Mouse (Mus musculus) CH12.LX (cell line): ENCODE data around the gene Esd. TPM values are rescaled to one million over a fixed set of nuclear protein-coding genes. Genes with fewer than 3 reads are reported as not detected.

Experiments
- DNase-seq: peaks from one replicate; pipeline ENCODE4 v3.0.0-alpha.2; 2013; ENCODE audit errors: extremely low read depth
- H3K27ac ChIP-seq: 2 replicates; pipeline ENCODE4 v1.5.1; 2012; ENCODE audit warnings: low read depth, mild to moderate bottlenecking, control low read depth, moderate library complexity; ENCODE audit not compliant: insufficient read depth
- H3K27me3 ChIP-seq: replicated peaks from 2 replicates; pipeline ENCODE3; 2012; ENCODE audit warnings: inconsistent platforms
- H3K36me3 ChIP-seq, 2 experiments: replicated peaks in 1 of 2; 2 replicates each; pipeline versions ENCODE3 to v1.6.1; 2012; ENCODE audit warnings: inconsistent platforms in 1 of 2, low read length in 1 of 2, mild to moderate bottlenecking in 1 of 2, mixed read lengths in 1 of 2, moderate library complexity in 1 of 2; ENCODE audit not compliant: control insufficient read depth in 1 of 2, insufficient read depth in 1 of 2
- H3K4me1 ChIP-seq, 2 experiments: 2 replicates each; pipeline ENCODE4 v1.6.1; 2012; ENCODE audit warnings: inconsistent platforms in 1 of 2, moderate library complexity in 1 of 2; ENCODE audit not compliant: insufficient read depth in 2 of 2, control insufficient read depth in 1 of 2
- H3K4me2 ChIP-seq: 2 replicates; pipeline ENCODE4 v1.6.1; 2012; ENCODE audit warnings: low read depth, mild to moderate bottlenecking, control low read depth; ENCODE audit not compliant: poor library complexity, insufficient read depth, severe bottlenecking
- H3K4me3 ChIP-seq, 3 experiments: fragments of 150-350 bp in 1 of 3; sonication (generic) in 1 of 3; replicated peaks in 1 of 3; 2 replicates each; pipeline versions ENCODE3 to v1.5.1; 2011 to 2012; ENCODE audit warnings: low read depth in 2 of 3, low read length in 2 of 3, mild to moderate bottlenecking in 2 of 3, moderate library complexity in 2 of 3, control low read depth in 1 of 3, improper control_type of control experiment in 1 of 3, inconsistent platforms in 1 of 3, mixed read lengths in 1 of 3; ENCODE audit not compliant: poor library complexity in 1 of 3
- H3K79me2 ChIP-seq: replicated peaks from 2 replicates; pipeline ENCODE4 v1.6.1; 2012; ENCODE audit warnings: mild to moderate bottlenecking, moderate library complexity; ENCODE audit not compliant: control insufficient read depth, poor library complexity, insufficient read depth, severe bottlenecking; ENCODE audit errors: extremely low read depth
- H3K9ac ChIP-seq: 2 replicates; pipeline ENCODE4 v1.6.1; 2012; ENCODE audit warnings: low read depth, mild to moderate bottlenecking, control low read depth, moderate library complexity; ENCODE audit not compliant: insufficient read depth
- H3K9me3 ChIP-seq: replicated peaks from 2 replicates; pipeline ENCODE3; 2012; ENCODE audit warnings: low read length, inconsistent platforms, mixed read lengths
- BHLHE40 ChIP-seq: IDR thresholded peaks from 2 replicates; pipeline ENCODE4 v1.6.1; 2011; ENCODE audit warnings: mild to moderate bottlenecking, low read depth, low read length, improper control_type of control experiment
- CHD1 ChIP-seq: IDR thresholded peaks from 2 replicates; pipeline ENCODE4 v1.6.1; 2012; ENCODE audit warnings: low read depth, low read length, improper control_type of control experiment, inconsistent platforms
- CHD2 ChIP-seq: IDR thresholded peaks from 2 replicates; pipeline ENCODE4 v1.6.1; 2011; ENCODE audit warnings: low read length, improper control_type of control experiment
- CTCF ChIP-seq, 2 experiments: IDR thresholded peaks in 1 of 2; conservative IDR thresholded peaks in 1 of 2; 2 replicates each; pipeline ENCODE4 v1.5.1; 2011 to 2012; ENCODE audit warnings: low read depth in 2 of 2, low read length in 2 of 2, improper control_type of control experiment in 1 of 2, inconsistent platforms in 1 of 2, mild to moderate bottlenecking in 1 of 2, moderate library complexity in 1 of 2
- IRF4 ChIP-seq: IDR thresholded peaks from 2 replicates; pipeline ENCODE4 v1.6.1; 2014; ENCODE audit warnings: low read depth, mild to moderate bottlenecking, inconsistent platforms, low read length, improper control_type of control experiment
- JUN ChIP-seq: IDR thresholded peaks from 2 replicates; pipeline ENCODE4 v1.6.1; 2011; ENCODE audit warnings: low read depth, mild to moderate bottlenecking, low read length, improper control_type of control experiment, moderate library complexity; ENCODE audit not compliant: insufficient read depth
- KAT2A ChIP-seq: IDR thresholded peaks from 2 replicates; pipeline ENCODE4 v1.6.1; 2012; ENCODE audit warnings: low read length, improper control_type of control experiment, inconsistent platforms; ENCODE audit not compliant: insufficient replicate concordance
- MAFK ChIP-seq: IDR thresholded peaks from 2 replicates; pipeline ENCODE4 v1.6.1; 2011; ENCODE audit warnings: low read length, improper control_type of control experiment; ENCODE audit not compliant: insufficient replicate concordance
- MAX ChIP-seq: IDR thresholded peaks from 2 replicates; pipeline ENCODE4 v1.6.1; 2011; ENCODE audit warnings: low read length, improper control_type of control experiment
- MEF2A ChIP-seq: IDR thresholded peaks from 2 replicates; pipeline ENCODE4 v1.6.1; 2014; ENCODE audit warnings: low read depth, mild to moderate bottlenecking, inconsistent platforms, low read length, improper control_type of control experiment, borderline replicate concordance
- MXI1 ChIP-seq: IDR thresholded peaks from 2 replicates; pipeline ENCODE4 v1.6.1; 2011; ENCODE audit warnings: mild to moderate bottlenecking, low read depth, low read length, improper control_type of control experiment
- NELFE ChIP-seq: IDR thresholded peaks from 2 replicates; pipeline ENCODE4 v1.6.1; 2011; ENCODE audit warnings: low read depth, low read length, improper control_type of control experiment
- NRF1 ChIP-seq: IDR thresholded peaks from 2 replicates; pipeline ENCODE4 v1.6.1; 2014; ENCODE audit warnings: low read depth, mild to moderate bottlenecking, inconsistent platforms, low read length, improper control_type of control experiment, moderate library complexity
- PAX5 ChIP-seq: IDR thresholded peaks from 2 replicates; pipeline ENCODE4 v1.6.1; 2012; ENCODE audit warnings: low read length, inconsistent platforms, mixed read lengths
- POLR2AphosphoS2 ChIP-seq: IDR thresholded peaks from 2 replicates; pipeline ENCODE4 v1.6.1; 2011; ENCODE audit warnings: low read depth, low read length, improper control_type of control experiment
- RAD21 ChIP-seq: IDR thresholded peaks from 2 replicates; pipeline ENCODE4 v1.6.1; 2011; ENCODE audit warnings: low read depth, mild to moderate bottlenecking, low read length, improper control_type of control experiment, moderate library complexity
- RCOR1 ChIP-seq: conservative IDR thresholded peaks from 2 replicates; pipeline ENCODE4 v1.6.1; 2012; ENCODE audit warnings: low read depth, mild to moderate bottlenecking, inconsistent platforms, low read length, improper control_type of control experiment
- TCF12 ChIP-seq: IDR thresholded peaks from 2 replicates; pipeline ENCODE4 v1.6.1; 2014; ENCODE audit warnings: low read depth, mild to moderate bottlenecking, inconsistent platforms, low read length, improper control_type of control experiment
- UBTF ChIP-seq: IDR thresholded peaks from 2 replicates; pipeline ENCODE4 v1.6.1; 2012; ENCODE audit warnings: low read depth, mild to moderate bottlenecking, inconsistent platforms, low read length, improper control_type of control experiment, moderate library complexity
- ZKSCAN1 ChIP-seq: IDR thresholded peaks from 2 replicates; pipeline ENCODE4 v1.6.1; 2012; ENCODE audit warnings: low read depth, inconsistent platforms, low read length, improper control_type of control experiment, borderline replicate concordance
- ZNF384 ChIP-seq: IDR thresholded peaks from 2 replicates; pipeline ENCODE4 v1.6.1; 2012; ENCODE audit warnings: low read depth, low read length, improper control_type of control experiment, inconsistent platforms
- dilution Hi-C: fragments of 300-500 bp; cut with MboI; formaldehyde crosslinking; loops from 2 replicates; pipeline ENCODE4 v1.14.3; 2020; ENCODE audit warnings: low sequenced_read_pairs; ENCODE audit not compliant: extremely low pct_unique_long_range_greater_than_20kb, extremely low pct_ligation_motif_present
- in situ Hi-C: fragments of 300-500 bp; cut with MboI; formaldehyde crosslinking; loops from 3 replicates; pipeline ENCODE4 v1.14.3; 2019; ENCODE audit warnings: low sequenced_read_pairs, low pct_ligation_motif_present, low pct_unique_long_range_greater_than_20kb, mixed read lengths
- polyA plus RNA-seq: library from polyadenylated mRNA; unstranded; fragments of >175 nt; gene quantifications from 2 replicates; pipeline ENCODE4 v1.2.1, GENCODE M21; 2012; ENCODE audit warnings: low read depth; ENCODE audit not compliant: insufficient read length
- total RNA-seq, 2 experiments: library from RNA; depleted of rRNA; stranded (reverse); fragments of 300-350 nt in 1 of 2; fragments of >200 nt in 1 of 2; gene quantifications; 2 replicates each; pipeline ENCODE4 v1.2.3; 2012 to 2014

Esd gene
- total and polyA plus RNA-seq, 3 experiments: 206 to 434 (median 302) TPM

DNA sequence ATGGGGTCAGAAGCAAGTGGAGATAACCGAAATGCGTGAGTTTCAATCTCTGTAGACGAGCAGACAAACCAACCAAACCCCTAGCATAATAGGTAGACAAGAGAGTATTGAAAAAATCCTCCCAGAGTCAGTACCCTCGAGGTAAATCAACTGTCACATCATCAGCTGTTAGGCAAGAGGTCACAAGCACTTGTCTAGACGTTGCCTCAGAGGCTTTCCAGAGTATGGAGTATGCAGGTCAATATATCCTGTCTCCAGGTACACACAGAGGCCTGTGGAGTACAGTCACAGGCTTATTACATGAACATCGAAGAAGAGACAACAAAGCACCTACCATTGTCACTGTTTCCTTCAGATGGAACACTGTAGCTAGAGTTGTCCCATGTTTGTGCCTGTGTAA, 60.7 kb downstream of the Esd start:
- Histone ChIP-seq H3K27ac (no peak overlapping the region), H3K9ac (no peak overlapping the region), H3K27me3 (no peaks in the 10 kb centered on the region), H3K36me3 (peaks cover 30 to 85% of the 10 kb centered on the region in 2 experiments), H3K79me2 (no peaks in the 10 kb centered on the region), H3K4me2 (no peak overlapping the region), H3K4me3 (no peak overlapping the region), H3K4me1 (no peaks in the 10 kb centered on the region), H3K9me3 (no peaks in the 10 kb centered on the region)
- dilution Hi-C loops: no loop called here
- TF ChIP-seq NRF1 (no peak), PAX5 (no peak), TCF12 (no peak), ZNF384 (no peak), BHLHE40 (no peak), MAFK (no peak), MEF2A (no peak), RCOR1 (no peak), IRF4 (no peak)
- DNase-seq: no peak
- in situ Hi-C loops: no loop called here

DNA sequence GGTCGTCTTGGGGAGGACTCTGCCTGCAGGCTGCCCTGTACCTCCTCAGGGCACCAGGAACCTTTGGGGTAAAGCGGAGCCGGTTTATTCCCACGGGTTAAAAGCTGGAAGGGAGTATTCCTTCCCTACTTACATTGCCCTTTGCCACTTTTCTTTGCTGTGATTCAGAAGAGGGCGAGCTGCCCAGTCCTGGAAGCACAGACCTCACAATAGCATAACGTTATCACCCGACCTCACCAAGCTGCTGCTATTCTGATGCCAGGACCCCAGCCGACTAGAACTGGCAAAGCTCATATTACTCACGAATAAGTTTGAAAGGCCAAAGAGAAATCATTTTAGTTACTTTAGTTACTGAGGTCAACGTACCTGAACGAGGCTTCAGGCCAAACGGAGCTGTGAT, 62.8 kb downstream of the Esd start:
- in situ Hi-C loops: no loop called here
- DNase-seq: no peak
- Histone ChIP-seq H3K27ac (no peak overlapping the region), H3K4me3 (no peak overlapping the region), H3K27me3 (no peaks in the 10 kb centered on the region), H3K4me1 (no peaks in the 10 kb centered on the region), H3K4me2 (no peak overlapping the region), H3K9ac (no peak overlapping the region)
- no peak for TF ChIP-seq BHLHE40
- no peak for TF ChIP-seq RAD21
- TF ChIP-seq CHD2: no peak
- TF ChIP-seq UBTF: no peak
- no peak for TF ChIP-seq CTCF (conservative IDR thresholded peaks at IDR 0.05 in 1 of 2, IDR thresholded peaks at IDR 0.05 in 1 of 2; ENCODE audit: low read depth in 2 of 2, low read length in 2 of 2)
- TF ChIP-seq PAX5: no peak
- no peak for TF ChIP-seq CHD1
- no peak for TF ChIP-seq JUN
- no peak for TF ChIP-seq MAX
- no peak for TF ChIP-seq KAT2A
- TF ChIP-seq RCOR1: no peak
- TF ChIP-seq MXI1: no peak
- no peak for TF ChIP-seq NELFE
- no peak for TF ChIP-seq ZKSCAN1
- no peak for TF ChIP-seq POLR2AphosphoS2
- TF ChIP-seq, all 38 proteins: peak for 0
- no peaks in the 10 kb centered on the region for H3K79me2 ChIP-seq
- peaks cover 35 to 89% of the 10 kb centered on the region in 2 experiments for H3K36me3 ChIP-seq
- dilution Hi-C loops: no loop called here
- no peaks in the 10 kb centered on the region for H3K9me3 ChIP-seq
